Mouse (Mus musculus): ENCODE results near the gene Gpr31b.
"Not testable (repeated sequence)": the region's sequence is repeated elsewhere in the genome, so short reads cannot be mapped to it uniquely, and the experiment has no call there.

The Gpr31b gene

DNA sequence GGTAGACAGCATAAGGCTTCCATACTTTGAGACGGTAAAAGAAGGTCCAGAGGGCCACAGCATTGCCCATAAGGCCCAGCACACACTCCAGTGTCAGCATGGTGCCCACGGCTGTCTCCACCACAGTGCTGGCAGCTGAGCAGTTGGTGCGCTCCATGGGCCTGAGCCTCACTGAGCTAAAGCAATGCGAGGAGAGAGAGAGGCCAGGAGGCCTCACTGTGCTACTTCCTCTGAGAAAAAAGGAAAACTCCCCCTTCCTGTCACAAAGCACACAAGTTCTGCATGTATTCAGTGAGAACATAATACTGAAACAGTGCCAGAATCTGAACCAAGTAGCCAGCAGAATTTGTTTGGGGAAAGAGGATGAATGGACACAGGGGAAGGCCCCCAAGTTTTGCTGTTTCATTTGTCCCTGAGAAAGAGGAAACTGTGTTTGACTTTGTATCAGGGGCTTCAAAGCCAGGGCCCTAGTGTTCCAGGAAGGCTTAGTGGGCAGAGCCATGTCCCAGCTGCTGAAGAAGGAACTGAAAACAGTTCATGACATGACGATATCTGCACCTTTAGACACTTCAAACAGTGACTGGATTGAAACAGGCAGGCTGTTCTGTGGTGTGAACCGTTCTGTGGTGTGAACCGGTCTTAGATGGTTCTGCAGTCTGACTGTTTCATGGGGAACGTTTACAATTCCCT, at the start of gene Gpr31b:
TSS of gene Gpr31b (minus strand) at position 173 of the 690 bp plus-strand sequence.
- not testable (repeated sequence) for DNase-seq (ENCODE audit: extremely low read depth, insufficient read length, low spot score)

DNA sequence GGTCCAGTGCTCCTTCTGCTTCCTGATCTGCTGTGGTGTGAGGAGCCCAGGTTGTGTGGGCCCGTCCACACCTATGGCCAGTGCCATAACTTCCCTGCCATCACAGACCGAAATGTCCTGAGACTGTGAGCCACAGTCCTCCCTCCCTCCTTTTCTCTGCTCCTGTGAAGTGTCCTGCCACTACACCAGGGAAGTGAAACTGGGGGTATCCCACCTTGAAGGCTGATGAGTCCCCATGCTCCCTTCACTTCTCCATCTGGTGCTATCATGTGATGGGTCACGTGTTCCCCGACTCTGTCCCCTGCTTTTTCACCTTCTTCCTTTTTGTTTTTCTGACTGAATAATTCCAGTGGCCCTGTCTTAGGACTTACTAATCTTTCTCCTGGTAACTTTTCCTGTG, 40.9 kb upstream of the Gpr31b start:
- DNase-seq (ENCODE audit: extremely low read depth, insufficient read length, low spot score): not testable (repeated sequence)

DNA sequence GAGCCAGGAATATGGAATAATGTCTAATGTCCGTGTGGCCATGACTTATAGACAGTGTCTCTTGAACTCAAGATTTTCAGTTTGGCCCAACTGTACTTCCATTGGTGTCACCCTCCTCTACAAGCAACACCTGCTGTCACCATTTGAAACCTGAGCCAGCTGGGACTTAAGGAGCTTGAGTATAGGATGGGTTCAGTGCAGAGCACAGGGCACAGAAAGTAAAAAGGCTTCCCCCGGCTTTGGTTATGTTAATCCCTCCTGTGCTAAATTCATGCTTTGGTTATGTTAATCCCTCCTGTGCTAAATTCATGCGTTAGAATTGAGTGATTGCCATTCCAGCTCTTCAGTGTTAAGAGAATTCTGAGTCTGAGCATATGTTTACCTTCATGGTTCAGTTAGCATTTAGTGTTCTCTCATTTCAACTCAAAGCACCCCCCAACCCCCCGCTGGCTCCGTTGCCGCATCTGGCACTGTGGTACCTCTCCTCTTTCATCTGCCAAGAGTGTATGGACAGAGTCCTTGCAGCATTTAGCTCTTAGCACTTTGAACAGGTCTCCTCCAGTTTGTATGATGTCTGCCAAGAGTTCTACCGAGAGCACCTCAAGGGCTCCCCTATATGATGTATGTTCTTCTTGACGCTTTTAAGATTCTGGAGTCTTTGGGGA, 40.1 kb upstream of the Gpr31b start:
- DNase-seq (ENCODE audit: extremely low read depth, insufficient read length, low spot score): not testable (repeated sequence)

DNA sequence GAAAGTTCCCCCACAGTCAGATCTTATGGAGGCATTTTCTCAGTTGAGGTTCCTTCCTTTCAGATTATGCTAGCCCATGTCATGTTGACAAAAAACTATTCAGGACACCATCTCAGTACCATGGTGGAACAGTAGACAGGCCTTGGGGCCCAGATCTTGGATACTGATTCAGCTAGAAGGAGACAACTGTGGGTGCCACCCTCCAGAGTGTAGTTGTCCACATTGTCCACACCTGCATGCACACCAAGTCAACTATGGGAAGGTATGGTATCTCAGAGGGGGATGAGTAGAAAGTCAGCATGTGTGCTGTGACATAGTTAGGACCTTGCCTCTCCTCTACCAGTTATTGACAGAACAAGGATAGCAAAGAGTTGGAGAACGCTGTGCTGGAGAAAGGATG, 39.4 kb upstream of the Gpr31b start:
- not testable (repeated sequence) for DNase-seq (ENCODE audit: extremely low read depth, insufficient read length, low spot score)

DNA sequence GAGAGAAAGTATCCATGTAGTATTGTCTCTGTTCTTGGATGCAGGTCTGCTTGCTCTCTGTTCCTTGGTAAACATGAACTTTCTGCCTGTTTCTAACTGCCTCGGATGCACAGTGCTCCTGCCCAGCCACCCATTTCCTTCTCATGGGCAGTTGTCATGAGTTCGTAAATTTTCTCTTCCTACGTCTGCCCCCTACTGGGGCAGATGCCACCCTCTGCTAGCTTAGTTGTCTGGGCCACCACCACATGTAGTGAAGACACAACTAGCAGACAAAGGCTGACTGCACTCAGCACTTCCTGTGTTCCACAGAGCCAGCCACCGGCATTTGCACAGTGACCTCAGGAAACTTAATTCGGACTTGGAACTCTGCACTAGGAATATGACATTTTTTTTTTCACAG, 17.1 kb upstream of the Gpr31b start:
- DNase-seq (ENCODE audit: extremely low read depth, insufficient read length, low spot score): not testable (repeated sequence)

DNA sequence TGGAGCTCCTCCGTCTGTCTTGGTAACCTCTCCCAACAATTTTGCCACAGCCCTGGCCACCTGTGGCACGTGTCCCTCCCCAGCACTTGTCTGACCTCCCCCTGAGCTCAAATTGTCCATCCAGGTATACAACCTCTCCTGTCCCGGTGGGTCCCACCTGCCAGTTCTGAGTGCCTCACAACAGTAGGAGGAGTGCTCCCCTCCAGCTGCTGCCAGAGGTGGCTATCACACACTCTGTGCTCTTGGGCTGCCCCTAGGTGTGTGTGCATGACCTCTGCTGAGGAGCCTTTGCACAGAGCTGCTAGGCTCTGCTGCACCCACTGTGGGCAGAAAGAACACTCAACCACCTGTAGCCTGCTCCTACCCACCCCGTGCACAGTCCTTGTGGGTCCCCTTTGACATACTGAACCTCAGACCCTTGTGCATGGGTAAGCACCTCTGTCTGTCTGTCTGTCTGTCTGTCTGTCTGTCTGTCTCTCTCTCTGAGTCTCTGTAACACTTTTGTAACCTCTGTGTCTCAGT, 15.8 kb upstream of the Gpr31b start:
- DNase-seq (ENCODE audit: extremely low read depth, insufficient read length, low spot score): not testable (repeated sequence)

DNA sequence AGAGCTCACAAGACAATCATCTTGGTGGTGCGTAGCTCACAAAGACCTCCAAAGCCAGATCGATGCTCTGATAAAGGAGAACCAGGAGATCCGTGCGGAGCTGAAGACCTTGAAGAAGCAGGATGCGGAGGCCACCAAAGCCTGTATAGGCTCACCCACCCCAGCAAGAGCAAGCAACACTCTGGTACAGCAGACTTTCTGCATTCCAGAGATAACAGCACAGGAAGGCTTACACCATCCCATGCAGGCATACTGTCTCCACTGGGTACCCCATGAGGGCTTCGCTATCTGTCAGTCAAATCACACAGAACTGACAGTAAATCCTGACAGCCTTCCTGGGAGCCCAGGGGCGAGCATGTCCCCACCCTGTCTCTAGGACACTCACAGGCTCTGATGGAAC, 10.8 kb upstream of the Gpr31b start:
- not testable (repeated sequence) for DNase-seq (ENCODE audit: extremely low read depth, insufficient read length, low spot score)

DNA sequence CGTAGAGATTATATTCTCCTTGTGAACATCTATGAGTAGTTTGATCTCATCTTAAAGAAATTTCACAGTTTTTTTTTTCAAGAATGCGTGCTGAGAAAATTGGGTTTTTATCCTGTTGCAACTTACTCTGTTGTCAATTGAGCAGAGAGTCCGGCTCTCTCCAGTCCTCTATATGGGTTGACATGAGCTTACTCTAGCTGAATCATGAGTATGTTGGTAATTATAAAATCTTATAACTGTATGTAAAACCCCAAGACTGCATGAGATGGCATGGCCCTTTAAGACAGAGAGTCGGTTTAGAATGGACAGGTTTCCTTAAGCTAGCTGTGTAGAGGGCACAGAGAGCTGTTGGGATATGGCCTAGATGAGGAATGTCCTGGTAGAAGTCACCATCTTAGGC, 8.7 kb upstream of the Gpr31b start, which contains the start of gene Tcp10b:
TSS of gene Tcp10b (plus strand) at position 301 of the 400 bp plus-strand sequence.
- not testable (repeated sequence) for DNase-seq (ENCODE audit: extremely low read depth, insufficient read length, low spot score)

DNA sequence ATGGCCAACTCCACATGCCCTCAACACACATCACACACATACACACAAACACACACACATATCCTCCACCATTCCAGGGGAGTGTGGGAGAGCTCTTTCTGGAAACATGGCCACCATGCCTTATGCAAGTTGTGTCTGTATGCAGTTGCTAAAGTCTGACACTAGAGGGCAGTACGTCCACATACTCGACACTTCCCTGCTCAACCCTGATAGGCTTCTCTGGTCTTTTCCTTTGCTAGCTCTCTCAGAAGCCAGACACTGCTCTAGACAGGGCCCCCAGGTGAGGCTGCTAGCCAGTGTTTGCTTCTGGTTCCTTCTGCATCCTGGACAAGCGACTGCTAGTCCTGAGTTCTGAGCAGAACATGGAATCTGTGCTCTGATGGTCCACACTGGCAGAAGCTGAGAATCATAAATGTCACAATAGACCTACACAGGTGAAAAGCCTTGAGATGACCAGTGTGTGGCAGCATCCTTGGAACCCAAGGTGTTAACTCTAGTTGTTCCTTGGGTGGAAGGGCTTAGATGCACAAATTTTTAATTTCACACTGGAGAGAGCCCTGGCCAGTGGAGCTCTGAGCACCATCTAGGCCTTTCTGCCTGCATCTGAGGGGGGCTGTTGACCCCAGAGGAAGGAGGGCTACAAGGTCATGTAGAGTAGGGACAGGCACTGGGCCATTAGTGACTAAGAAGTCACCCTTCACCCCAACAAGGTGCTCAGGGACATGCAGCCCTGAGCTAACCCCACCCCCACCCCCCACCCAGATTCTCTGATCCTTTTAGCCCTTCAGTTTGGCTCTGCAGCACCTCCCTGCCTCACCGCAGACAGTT, 8.0 kb downstream of the Gpr31b start:
- DNase-seq (ENCODE audit: extremely low read depth, insufficient read length, low spot score): not testable (repeated sequence)

DNA sequence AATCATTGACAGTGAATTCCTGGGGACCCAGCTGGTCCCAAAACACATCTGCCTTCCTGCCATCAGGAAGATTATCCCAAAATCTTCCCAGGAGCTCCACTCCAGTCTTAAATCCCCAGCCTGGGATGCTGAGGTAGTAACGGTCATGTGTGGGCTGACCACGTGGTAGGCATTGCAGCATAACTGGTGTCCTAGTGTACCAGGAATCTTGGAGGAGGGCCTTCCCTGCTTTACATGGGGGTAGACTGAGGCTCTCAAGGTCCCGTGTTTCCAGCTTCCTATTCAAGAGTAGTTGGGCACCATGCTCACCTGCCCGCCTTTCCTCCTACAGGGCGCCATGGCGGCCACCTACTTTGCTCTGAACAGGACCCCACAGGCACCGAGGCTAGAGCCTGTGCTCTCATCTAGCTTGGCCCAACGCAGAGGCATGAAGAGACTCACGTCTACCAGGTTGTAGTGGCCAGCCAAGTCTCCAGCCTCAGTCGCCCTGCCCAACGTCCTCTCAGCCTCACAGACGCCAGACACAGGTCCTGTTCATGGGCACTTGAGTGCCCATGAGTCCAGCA, 15.4 kb downstream of the Gpr31b start:
- DNase-seq (ENCODE audit: extremely low read depth, insufficient read length, low spot score): not testable (repeated sequence)

DNA sequence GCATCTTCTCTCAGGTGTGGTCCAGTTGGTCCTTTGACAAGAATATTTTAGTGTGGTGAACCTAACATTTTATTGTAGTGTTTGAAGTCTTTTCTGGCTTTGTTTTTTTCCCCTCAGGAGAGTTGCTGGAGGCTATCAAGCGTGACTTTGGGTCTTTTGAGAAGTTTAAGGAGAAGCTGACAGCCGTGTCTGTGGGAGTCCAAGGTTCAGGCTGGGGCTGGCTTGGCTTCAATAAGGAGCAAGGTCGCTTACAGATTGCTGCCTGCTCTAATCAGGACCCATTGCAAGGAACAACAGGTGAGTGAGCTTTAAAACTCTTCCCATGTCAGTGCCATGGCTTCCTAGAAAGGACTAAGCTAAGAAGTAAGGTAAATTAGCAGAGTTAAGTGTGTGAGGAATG, 38.8 kb downstream of the Gpr31b start:
- DNase-seq (ENCODE audit: extremely low read depth, insufficient read length, low spot score): no peak

DNA sequence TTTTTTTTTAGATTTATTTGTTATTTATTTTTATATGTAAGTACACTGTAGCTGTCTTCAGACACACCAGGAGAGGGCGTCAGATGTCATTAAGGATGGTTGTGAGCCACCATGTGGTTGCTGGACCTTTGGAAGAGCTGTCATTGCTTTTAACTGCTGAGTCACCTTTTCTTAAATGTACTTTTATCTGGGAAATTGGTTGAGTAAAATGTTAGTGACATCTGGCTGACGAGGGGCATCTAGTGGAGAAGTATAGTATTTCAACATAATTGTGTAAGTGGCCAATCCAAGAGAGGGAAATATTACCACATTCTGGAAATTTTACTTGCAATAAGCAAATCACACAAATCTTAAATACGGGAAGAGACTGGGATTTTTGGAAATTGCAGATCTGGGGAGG, 42.2 kb downstream of the Gpr31b start:
- DNase-seq (ENCODE audit: extremely low read depth, insufficient read length, low spot score): peak; percentile 85

DNA sequence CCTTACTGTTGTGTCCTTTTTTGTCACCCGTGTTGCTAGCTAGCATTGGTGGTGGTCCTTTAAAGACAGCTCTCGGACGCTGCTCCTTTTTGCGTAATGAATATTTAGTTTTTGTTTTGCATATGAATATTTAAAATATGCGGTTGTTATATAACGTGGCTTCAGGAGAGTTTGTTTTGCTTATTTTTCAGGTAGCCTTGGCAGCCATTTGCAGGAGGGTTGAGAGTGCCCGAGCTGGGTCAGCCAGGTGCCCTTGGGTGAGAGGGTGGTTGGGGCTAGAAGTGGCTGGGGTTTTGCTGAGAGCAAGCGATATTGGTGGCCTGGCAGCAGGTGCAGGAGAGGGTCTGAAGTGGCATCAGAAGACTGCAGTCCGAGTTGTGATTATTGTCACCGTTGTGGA, 43.6 kb downstream of the Gpr31b start:
- DNase-seq (ENCODE audit: extremely low read depth, insufficient read length, low spot score): no peak

DNA sequence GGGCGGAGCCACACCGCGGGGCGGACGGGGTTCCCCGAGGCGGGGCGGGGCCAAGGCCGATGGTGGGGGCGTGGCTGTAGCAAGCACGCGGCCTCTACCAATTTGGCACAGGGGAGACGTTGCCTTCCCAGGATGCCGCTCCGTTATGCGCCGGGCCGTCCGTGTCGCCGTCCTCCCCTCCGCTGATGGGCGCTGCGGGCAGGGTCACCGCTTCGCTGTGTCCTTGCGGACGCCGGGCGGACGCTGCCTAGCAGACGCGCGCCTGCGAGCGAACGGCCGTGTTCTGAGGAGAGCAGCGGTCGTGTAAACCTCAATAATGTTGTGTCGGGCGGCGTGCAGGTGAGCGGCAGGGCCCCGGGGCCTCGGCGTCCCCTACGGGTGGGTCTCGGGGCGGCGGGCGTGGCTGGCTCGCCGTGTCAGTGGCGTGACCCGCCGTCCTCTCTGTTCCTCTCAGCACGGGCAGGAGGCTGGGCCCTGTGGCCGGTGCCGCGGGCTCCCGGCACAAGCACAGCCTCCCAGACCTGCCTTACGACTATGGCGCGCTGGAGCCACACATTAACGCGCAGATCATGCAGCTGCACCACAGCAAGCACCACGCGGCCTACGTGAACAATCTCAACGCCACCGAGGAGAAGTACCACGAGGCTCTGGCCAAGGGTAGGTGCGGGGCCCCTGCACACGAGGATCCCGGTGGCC, 44.2 kb downstream of the Gpr31b start:
- DNase-seq (ENCODE audit: extremely low read depth, insufficient read length, low spot score): peak; percentile 98

DNA sequence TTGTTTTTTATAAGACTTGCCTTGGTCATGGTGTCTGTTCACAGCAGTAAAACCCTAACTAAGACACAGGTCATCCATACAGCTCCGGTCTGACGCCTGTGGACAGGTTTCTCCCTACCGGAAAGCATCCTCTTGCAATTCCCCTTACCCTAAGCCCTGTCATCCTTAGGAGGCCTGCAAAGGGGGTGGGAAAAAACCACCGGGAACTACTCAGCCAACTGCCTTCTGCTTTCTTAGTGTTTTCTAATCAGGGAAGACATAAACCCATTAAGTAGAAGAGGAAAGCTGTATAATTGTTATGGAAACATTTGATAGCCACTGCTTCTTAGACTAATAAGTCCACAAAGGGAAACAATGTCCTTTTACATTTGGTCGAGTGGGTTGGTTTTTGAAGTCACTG, 45.1 kb downstream of the Gpr31b start:
- DNase-seq (ENCODE audit: extremely low read depth, insufficient read length, low spot score): no peak

DNA sequence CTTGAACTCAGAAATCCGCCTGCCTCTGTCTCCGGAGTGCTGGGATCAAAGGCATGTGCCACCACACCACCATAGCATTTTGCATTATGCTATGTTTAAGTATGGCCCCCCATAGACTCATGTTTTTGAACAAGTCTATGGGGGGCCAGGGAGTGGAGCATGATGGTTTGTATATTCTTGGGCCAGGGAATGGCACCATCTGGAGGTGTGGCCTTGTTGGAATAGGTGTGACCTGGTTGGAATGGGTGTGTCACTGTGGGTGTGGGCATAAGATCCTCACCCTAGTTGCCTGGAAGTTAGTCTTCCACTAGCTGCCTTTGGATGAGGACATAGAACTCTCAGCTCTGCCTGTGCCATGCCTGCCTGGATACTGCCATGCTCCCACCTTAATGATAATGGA, 45.5 kb downstream of the Gpr31b start, which contains the start of gene Sod2:
TSS of gene Sod2 (plus strand) at position 301 of the 400 bp plus-strand sequence.
- not testable (repeated sequence) for DNase-seq (ENCODE audit: extremely low read depth, insufficient read length, low spot score)

DNA sequence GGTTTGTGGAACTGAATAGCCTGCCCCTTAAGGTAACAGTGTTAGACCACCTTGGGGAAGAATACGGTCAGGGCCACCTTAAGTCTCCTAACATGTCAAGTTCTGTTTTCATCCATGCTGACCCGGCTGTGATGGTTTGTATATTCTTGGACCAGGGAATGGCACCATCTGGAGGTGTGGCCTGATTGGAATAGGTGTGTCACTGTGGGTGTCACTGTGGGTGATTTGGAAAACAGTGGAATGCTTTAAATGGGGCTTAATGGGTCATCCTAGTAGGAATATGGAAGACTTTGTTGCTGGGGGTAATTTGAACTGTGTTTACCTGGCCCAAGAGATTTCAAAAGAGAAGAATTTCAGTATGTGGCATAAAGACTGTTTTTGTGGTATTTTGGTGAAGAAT, 47.7 kb downstream of the Gpr31b start:
- DNase-seq (ENCODE audit: extremely low read depth, insufficient read length, low spot score): not testable (repeated sequence)

DNA sequence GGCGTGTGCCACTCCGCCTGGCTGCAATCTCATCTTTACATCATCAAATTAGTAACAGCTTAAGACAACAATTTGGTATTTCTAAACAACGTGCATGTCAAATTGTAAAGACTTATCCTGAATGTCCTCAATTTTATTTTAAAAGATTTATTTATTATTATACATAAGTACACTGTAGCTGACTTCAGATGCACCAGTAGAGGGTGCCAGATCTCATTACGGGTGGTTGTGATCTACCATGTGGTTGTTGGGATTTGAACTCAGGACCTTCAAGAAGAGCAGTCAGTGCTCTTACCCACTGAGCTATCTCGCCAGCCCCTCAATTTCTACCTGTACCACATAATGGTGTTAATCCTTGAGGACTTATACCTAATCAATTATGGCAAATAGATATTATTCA, 49.9 kb downstream of the Gpr31b start:
- not testable (repeated sequence) for DNase-seq (ENCODE audit: extremely low read depth, insufficient read length, low spot score)

All from 3134 (cell line).